13 mouse cellular contexts compared by ENCODE assay signal in the genomic region with DNA sequence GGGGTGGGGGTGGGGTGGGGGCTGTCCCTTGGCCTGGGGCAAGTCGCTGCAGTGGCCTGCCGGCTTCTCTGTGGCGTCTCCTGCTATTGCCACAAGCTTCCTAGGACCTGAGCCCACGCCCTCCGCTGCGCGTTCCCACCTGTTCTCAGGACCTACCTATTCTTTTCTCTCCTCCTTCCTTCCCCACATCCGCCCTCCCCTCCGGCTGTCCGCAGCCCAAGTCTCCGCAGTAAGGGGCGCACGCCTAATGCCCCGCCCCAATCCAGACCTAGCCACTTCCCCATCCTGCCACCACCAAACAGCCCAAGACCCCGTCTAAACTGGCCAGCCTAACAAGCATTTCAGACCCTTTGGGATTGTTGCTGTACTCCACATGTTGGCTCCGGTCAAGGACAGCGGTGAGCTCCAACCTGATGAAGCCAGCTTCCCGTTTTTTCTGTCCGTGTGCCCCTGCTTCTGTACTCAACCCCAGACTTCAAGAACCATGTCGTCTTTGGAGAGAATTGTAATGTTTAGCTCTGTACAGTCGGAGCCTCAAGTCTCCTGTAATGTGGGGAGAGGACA. TPM values are rescaled to one million over a fixed set of nuclear protein-coding genes. Genes with fewer than 3 reads are reported as not detected.
DNase-seq lines count a peak whose midpoint lies in the region; ATAC-seq and TF ChIP-seq lines count a peak whose summit lies in the region.
"Had no signal": no experiment of that assay in that cellular context is flagged by ENCODE, and none has a peak within 500 bp of the region (broad histone marks: within the 10 kb centered on the region; RNA-seq: fewer than 3 reads in every experiment).

No protein-coding gene starts in this region.

- H3K4me3 ChIP-seq in kidney, embryonic 14.5 days (ENCODE audit: low read length), result no peak overlapping the region; the same call in 1 of the 2 replicates
- peak overlapping the region; percentile 63 for H3K4me3 ChIP-seq in E14TG2a.4 (replicated peaks; ENCODE audit: low read length)
- no peak overlapping the region for H3K4me3 ChIP-seq in embryonic facial prominence, embryonic 15.5 days (replicated peaks)
- H3K4me3 ChIP-seq in liver, postnatal 0 days (ENCODE audit: low read depth, low read length), result no peak overlapping the region
- H3K4me3 ChIP-seq: midbrain, embryonic 12.5 days; neural tube, embryonic 12.5 days had no signal

- peak overlapping the region; percentile 31; the same call in 1 of the 2 replicates for H3K4me2 ChIP-seq in kidney, embryonic 14.5 days (replicated peaks; ENCODE audit: low read depth, low read length)
- H3K4me2 ChIP-seq in embryonic facial prominence, embryonic 15.5 days (replicated peaks), result peak overlapping the region; percentile 29
- H3K4me2 ChIP-seq in liver, postnatal 0 days (ENCODE audit: low read depth, low read length), result no peak overlapping the region
- H3K4me2 ChIP-seq: midbrain, embryonic 12.5 days; neural tube, embryonic 12.5 days had no signal

- H3K9ac ChIP-seq in kidney, embryonic 14.5 days (ENCODE audit: low read depth, low read length), result peak overlapping the region; percentile 37
- no peak overlapping the region for H3K9ac ChIP-seq in embryonic facial prominence, embryonic 15.5 days
- no peak overlapping the region for H3K9ac ChIP-seq in liver, postnatal 0 days (replicated peaks)
- H3K9ac ChIP-seq: forebrain, postnatal 0 days; midbrain, embryonic 12.5 days; neural tube, embryonic 12.5 days had no signal

- no peak for TF ChIP-seq EP300 in liver, postnatal 0 days (IDR thresholded peaks at IDR 0.05; ENCODE audit: low read depth)

- H3K36me3 ChIP-seq in kidney, embryonic 14.5 days (ENCODE audit: control insufficient read depth, insufficient read depth, low read length), result no peaks in the 10 kb centered on the region
- H3K36me3 ChIP-seq in E14TG2a.4 (ENCODE audit: insufficient read depth, low read length), result no peaks in the 10 kb centered on the region
- no peaks in the 10 kb centered on the region for H3K36me3 ChIP-seq in embryonic facial prominence, embryonic 15.5 days
- H3K36me3 ChIP-seq in liver, postnatal 0 days (replicated peaks; ENCODE audit: insufficient read depth, low read length), result no peaks in the 10 kb centered on the region
- H3K36me3 ChIP-seq: midbrain, embryonic 12.5 days; neural tube, embryonic 12.5 days had no signal

- WGBS in kidney, embryonic 14.5 days, result 30% methylated on average over 21 of the region's 21 CpGs
- 25% methylated on average over 20 of the region's 21 CpGs for WGBS in embryonic facial prominence, embryonic 15.5 days
- 17% methylated on average over 20 of the region's 21 CpGs for WGBS in liver, postnatal 0 days (ENCODE audit: insufficient replicate concordance)

- no peak overlapping the region; the same call in 1 of the 2 replicates for H3K27ac ChIP-seq in kidney, embryonic 14.5 days (ENCODE audit: low read depth, low read length)
- H3K27ac ChIP-seq in embryonic facial prominence, embryonic 15.5 days (replicated peaks), result no peak overlapping the region
- no peak overlapping the region for H3K27ac ChIP-seq in liver, postnatal 0 days (ENCODE audit: low read depth)
- H3K27ac ChIP-seq: midbrain, embryonic 12.5 days; neural tube, embryonic 12.5 days had no signal

- DNase-seq in heart, adult 11 months, result peak; percentile 90
- DNase-seq in heart, postnatal 14 days, result no peak
- DNase-seq in kidney, adult 9 months, result no peak
- DNase-seq in thymus, postnatal 0 days (ENCODE audit: low spot score), result no peak
- no peak for DNase-seq in liver, postnatal 0 days
- DNase-seq: cerebellum, adult 11 months; forebrain, postnatal 0 days; right cerebral cortex, postnatal 14 days had no signal

- H3K4me1 ChIP-seq in kidney, embryonic 14.5 days (ENCODE audit: control insufficient read depth, insufficient read depth, low read length), result peaks cover 11% of the 10 kb centered on the region
- H3K4me1 ChIP-seq in E14TG2a.4 (replicated peaks; ENCODE audit: low read depth, low read length), result peaks cover 45% of the 10 kb centered on the region
- H3K4me1 ChIP-seq in embryonic facial prominence, embryonic 15.5 days, result peaks cover 45% of the 10 kb centered on the region
- H3K4me1 ChIP-seq in liver, postnatal 0 days (ENCODE audit: insufficient read depth), result no peaks in the 10 kb centered on the region; the same call in 1 of the 2 replicates

- intact Hi-C loops in heart, postnatal 14 days (cut with DNase I), result loop anchor here (2.0 kb wide), 1 partner anchor 13 kb away; no protein-coding TSS in a partner anchor

- no peaks in the 10 kb centered on the region for H3K9me3 ChIP-seq in kidney, embryonic 14.5 days (ENCODE audit: control insufficient read depth, low read length)
- H3K9me3 ChIP-seq in E14TG2a.4 (ENCODE audit: low read length), result peaks cover 7% of the 10 kb centered on the region
- H3K9me3 ChIP-seq in embryonic facial prominence, embryonic 15.5 days (replicated peaks), result no peaks in the 10 kb centered on the region
- H3K9me3 ChIP-seq in liver, postnatal 0 days (ENCODE audit: low read length), result no peaks in the 10 kb centered on the region
- H3K9me3 ChIP-seq: midbrain, embryonic 12.5 days; neural tube, embryonic 12.5 days had no signal

- H3K27me3 ChIP-seq in kidney, embryonic 14.5 days (ENCODE audit: control insufficient read depth, insufficient read depth, low read length), result no peaks in the 10 kb centered on the region
- H3K27me3 ChIP-seq in E14TG2a.4 (ENCODE audit: insufficient read depth, low read length), result peaks cover 51% of the 10 kb centered on the region
- peaks cover 4% of the 10 kb centered on the region; the same call in 1 of the 2 replicates for H3K27me3 ChIP-seq in embryonic facial prominence, embryonic 15.5 days
- peaks cover 14% of the 10 kb centered on the region for H3K27me3 ChIP-seq in liver, postnatal 0 days (ENCODE audit: insufficient read depth, low read length)

- TF ChIP-seq CTCF in E14TG2a.4 (conservative IDR thresholded peaks at IDR 0.05; ENCODE audit: low read length), result no peak
- no peak for TF ChIP-seq CTCF in liver, postnatal 0 days (IDR thresholded peaks at IDR 0.05; ENCODE audit: low read depth)

- no peak for ATAC-seq in kidney, embryonic 14.5 days (ENCODE audit: low FRiP score, low TSS enrichment)
- ATAC-seq in embryonic facial prominence, embryonic 15.5 days (ENCODE audit: insufficient number of reproducible peaks, low FRiP score, low TSS enrichment, low read depth), result no peak
- ATAC-seq in liver, postnatal 0 days, result no peak
- ATAC-seq: forebrain, postnatal 0 days had no signal

RNA-seq across cellular contexts. Expression of a gene that starts 33.3 kb away (rescaled TPM):
- under 1 TPM; 0.20 to 0.88 TPM for total RNA-seq in heart, postnatal 14 days (2021)
- 10.8 and 15.1 TPM in 2 replicates for polyA plus RNA-seq in kidney, embryonic 14.5 days (2014; fragmentation: Nextera tagmentation; extraction: Ambion mirVana)
- 36.0 and 40.9 TPM in 2 replicates for polyA plus RNA-seq in embryonic facial prominence, embryonic 15.5 days (2015; fragmentation: Nextera tagmentation; extraction: Ambion mirVana)
- 0.73 and 1.3 TPM in 2 replicates for polyA plus RNA-seq in thymus, postnatal 0 days (2015; fragmentation: Nextera tagmentation; extraction: Ambion mirVana)
- 0.05 and 0.09 TPM in 2 replicates for polyA plus RNA-seq in liver, postnatal 0 days (2015; fragmentation: Nextera tagmentation; extraction: Ambion mirVana)
